Mouse (Mus musculus) spleen, adult 2 months (tissue): ENCODE results near the gene Wdr83.

Source experiments
- CTCF ChIP-seq: fragments of 200-500 bp; IDR thresholded peaks from 2 replicates; pipeline ENCODE4 v1.5.1; 2011; ENCODE audit warnings: mild to moderate bottlenecking, inconsistent platforms; ENCODE audit not compliant: insufficient read depth, insufficient read length, insufficient replicate concordance; ENCODE audit errors: extremely low read depth
- POLR2A ChIP-seq: fragments of 200-500 bp; IDR thresholded peaks from 2 replicates; pipeline ENCODE4 v1.6.1; 2011; ENCODE audit warnings: low read depth, low read length, inconsistent platforms

- no peak for TF ChIP-seq CTCF
- TF ChIP-seq POLR2A = no peak
Observed at GRCm38 (mm10) chr8:85059879-85060616, 21.1 kb downstream of the Wdr83 start, which contains the start of gene Fbxw9.
